Mouse (Mus musculus): ENCODE measurements around the gene Sult2b1.

GRCm38 (mm10) chr7:45726419-45726818, 58.0 kb downstream of the Sult2b1 start:
- TF ChIP-seq CTCF (IDR thresholded peaks at IDR 0.05; ENCODE audit: insufficient read depth, low read length) (no peak), POLR2A (IDR thresholded peaks at IDR 0.05; ENCODE audit: borderline replicate concordance, extremely low read depth, low read depth, low read length) (no peak)
